Mouse (Mus musculus) R1 (cell line): ENCODE results near the gene Epha8.

Source experiments
- DNase-seq: peaks from one replicate; pipeline ENCODE4 v3.0.0-alpha.2; 2018; ENCODE audit warnings: low read depth, low spot score

Epha8 gene

GRCm38 (mm10) chr4:136956751-136957446 lies at the start of gene Epha8:
Gene Epha8, minus strand, starts transcription at chr4:136956816.
- peak; percentile 16 for DNase-seq

DNA sequence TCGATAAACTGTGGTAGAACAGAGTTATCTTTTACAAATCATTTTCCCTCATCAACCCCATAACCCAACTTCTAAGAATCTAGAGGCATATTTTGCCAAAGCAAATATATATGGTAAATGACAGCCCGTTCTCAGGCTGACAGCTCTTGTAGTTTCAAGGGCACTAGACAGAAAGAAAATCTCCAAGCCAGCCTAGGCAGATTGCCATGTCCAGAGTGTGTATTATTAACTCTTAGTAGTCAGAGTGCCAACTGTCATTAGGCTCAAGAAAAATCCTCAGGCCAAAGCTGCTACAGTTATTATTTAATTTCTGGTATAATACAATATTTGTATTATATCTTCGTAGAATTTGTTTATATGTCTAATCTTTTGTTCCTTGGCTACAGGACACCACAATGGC lies 45.2 kb upstream of the Epha8 start:
- no peak for DNase-seq

DNA sequence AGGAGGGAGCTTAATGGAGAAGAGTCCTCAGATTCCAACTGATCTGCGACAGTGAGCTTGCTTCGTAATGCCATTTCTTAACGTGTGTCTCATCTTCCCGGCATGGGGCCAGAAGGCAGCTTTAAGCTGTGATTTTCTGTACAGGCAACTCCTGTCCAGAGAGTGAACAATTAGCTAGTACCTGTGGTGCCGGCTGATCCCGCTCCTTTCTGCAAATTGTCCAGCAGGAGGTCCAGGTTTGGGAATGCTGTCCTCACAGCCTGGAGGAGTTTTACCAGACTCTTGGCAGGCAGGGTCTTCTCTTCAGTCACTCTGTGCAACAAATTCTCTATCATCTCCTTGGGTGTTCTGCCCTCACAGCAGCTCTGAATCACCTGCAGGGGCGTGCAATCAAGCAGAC lies 44.4 kb upstream of the Epha8 start:
- no peak for DNase-seq

DNA sequence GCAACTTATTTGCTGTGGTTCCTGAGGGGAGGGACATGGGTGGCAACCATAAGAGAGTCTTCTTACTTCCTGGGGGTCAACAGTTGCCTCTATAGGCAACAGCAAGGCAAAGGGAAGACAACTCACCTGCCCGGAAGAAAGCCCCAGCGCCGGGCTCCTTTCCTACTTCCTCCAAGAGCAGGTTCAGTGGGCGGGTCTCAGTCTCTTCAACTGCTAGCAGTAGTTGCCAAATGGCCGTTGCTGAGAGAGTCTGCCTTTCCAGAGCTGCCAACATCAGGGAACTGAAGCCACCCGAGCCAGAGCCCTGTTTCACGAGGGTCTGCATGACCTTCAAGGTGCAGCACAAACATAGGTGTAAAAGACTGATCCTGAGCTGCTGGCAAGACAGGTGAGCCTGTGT lies 41.8 kb upstream of the Epha8 start:
- DNase-seq, result no peak

DNA sequence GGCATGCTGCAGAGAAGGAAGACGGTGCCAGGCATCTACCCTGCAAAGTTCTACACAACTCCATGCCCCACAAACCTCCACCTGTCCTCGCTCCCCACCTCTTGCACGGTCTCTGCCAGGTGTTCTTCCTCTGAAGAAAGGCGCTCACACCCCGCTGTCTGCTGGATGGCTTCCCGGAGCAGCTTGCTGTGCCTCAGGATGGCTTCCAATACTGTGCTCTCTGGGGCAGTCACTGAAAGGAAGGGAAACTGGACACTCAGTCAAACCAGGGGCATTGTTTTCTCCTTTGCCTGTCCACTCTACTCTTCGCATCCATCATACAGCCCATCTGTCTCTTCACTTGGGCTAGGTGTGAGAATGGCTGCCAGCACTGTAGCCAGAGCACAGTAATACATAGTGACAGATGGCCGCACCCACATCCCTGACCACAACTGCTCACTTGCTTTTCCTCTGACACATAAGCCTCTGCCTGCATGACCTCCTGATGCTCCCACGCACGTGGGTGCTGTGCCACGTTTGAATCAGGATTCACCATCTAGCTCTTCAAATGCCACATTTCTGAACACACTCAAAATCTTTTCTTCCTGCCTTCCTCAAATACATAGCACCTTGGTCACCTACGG lies 41.2 kb upstream of the Epha8 start:
- no peak for DNase-seq

GRCm38 (mm10) chr4:136996933-136997332 lies 40.3 kb upstream of the Epha8 start:
- DNase-seq, result no peak

GRCm38 (mm10) chr4:136995361-136995760 lies 38.7 kb upstream of the Epha8 start:
- DNase-seq, result no peak

GRCm38 (mm10) chr4:136981993-136982695 lies 25.5 kb upstream of the Epha8 start:
- DNase-seq, result no peak

GRCm38 (mm10) chr4:136981347-136981746 lies 24.7 kb upstream of the Epha8 start:
- DNase-seq, result peak; percentile 81

DNA sequence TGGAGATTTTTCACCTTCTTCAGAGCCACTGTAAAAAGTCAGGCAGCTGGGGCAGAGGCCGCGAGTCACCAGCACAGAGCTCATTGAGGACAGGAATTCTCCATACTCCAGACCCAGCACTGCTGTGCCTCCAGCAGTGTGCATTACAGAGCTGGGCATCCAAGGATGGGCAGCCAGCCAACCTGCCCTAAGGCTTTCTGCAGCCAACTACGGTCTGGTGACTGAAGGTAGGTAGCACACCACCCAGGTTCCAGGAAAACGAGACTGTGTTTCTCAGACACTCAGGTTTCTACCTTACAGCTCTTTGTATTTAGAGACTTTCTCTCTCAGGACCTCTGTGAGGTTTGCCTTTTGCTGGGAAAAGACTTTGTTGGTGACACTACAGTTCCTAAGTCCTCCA lies 24.3 kb upstream of the Epha8 start:
- DNase-seq, result no peak

GRCm38 (mm10) chr4:136977244-136977643 lies 20.6 kb upstream of the Epha8 start:
- DNase-seq, result no peak

- peak; percentile 57 for DNase-seq
Observed at GRCm38 (mm10) chr4:136970939-136971338, 14.3 kb upstream of the Epha8 start.

DNA sequence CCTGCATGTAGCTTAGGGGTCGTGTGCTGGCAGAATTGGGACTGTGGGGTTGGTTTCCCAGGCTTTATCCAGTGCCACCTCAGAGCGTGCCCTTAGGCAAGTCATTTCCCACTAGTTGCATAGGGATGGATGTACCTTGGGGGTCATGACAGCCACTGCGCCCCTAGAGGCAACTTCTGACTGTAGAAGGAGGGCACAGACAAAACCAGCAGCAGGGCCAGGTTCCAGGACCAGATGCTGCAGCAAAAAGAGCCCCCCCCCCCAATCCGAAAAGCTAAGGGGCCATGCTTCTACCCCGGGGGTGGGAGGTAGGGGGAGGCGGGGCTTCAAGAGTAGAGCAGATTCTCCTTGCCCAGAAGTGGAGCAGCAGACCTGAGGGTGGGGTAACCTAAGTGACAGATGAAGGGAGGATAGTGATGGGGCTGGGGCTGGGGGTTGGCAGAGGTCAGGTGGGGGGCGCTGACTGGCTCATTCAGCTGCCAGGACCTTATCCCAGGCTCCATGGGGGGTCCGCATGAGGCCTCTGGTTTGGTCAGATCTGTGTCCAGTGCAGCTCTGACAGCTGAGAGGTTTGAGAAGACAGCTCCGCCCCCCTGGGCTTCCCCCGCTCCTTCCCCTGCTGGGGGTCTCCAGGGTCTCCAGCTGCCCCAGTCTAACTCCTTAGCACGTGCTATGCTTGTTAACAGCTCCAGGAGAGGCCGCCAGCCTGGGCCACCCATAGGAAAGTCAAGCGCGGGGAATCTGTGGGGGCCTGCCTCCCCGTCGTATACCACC lies 13.1 kb upstream of the Epha8 start:
- DNase-seq, result peak; percentile 45

- no peak for DNase-seq
Observed at GRCm38 (mm10) chr4:136969096-136969495, 12.5 kb upstream of the Epha8 start.

DNA sequence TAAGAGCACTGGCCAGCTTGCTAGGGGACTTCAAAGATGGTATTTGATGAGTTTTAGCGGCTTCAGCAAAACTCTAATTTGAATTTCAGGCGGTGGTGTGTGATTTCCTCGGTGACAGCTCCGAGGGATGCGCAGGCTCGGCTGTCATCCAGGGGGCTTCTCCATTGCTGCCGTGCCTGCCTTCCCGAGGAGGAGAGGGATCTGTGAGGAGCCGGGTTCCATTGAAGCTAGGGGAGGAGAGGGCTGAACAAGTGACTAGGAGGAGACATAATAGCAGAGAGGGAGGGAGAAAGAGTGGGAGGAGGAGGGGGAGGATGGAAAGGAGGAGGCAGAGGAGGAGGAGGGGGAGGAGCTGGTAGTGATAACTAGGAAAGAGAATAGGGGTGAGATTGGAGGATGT lies 10.9 kb upstream of the Epha8 start:
- no peak for DNase-seq

GRCm38 (mm10) chr4:136966493-136967390 lies 10.1 kb upstream of the Epha8 start:
- DNase-seq, result no peak

DNA sequence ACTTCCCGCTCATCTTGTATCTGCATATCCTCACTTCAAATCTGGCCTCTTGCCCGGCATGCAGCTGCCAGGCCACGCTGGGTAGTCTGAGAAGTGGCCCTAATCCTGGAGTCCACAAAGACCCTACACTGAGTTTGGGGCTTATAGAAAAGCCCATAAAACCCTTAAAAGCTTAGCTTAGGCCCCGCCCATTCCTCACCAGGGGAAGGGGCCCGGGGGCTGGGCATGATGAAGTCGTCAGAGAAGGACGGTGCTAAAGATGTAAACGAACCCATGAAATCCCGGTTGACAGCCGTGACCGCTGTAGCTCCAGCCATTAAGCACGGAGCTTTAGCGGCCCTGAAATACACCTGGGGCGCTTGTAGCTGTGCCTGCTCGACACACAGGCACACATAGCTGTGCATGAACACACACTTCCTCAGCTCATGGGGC lies 8.4 kb upstream of the Epha8 start:
- no peak for DNase-seq

DNA sequence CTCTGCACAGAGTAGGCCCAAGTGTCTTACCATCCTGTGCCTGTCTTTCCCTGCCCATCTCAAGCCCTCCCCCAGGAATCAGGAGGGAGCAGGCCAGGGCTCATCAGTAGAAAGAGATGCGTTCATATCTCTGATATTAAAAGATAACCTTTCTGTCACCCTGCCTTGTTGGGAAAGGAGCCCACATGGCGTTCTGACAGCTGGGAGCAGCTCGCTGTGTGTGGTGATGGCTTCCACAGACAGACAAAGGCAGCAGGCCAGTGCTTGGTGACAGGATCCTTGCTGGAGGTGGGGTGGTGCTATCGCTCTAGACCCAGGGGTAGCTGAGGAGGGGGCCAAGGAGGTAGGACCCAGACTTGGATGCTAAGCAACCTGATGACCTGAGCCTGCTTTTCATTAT lies 5.8 kb upstream of the Epha8 start:
- no peak for DNase-seq

- DNase-seq, result no peak
Observed at GRCm38 (mm10) chr4:136961642-136962285, 5.1 kb upstream of the Epha8 start.

- no peak for DNase-seq
Observed at GRCm38 (mm10) chr4:136960581-136960980, 4.0 kb upstream of the Epha8 start.

GRCm38 (mm10) chr4:136960068-136960467 lies 3.5 kb upstream of the Epha8 start:
- DNase-seq, result no peak
